Mouse (Mus musculus): ENCODE results near the gene Vwa1. TPM values are rescaled to one million over a fixed set of nuclear protein-coding genes. Genes with fewer than 3 reads are reported as not detected.

Vwa1 gene
- total RNA-seq, 1 experiment from 2014 or later = 0.30 TPM

GRCm38 (mm10) chr4:155785246-155785645 lies 10.7 kb upstream of the Vwa1 start:
- ATAC-seq (replicated peaks in 1 of 2; ENCODE audit: insufficient read depth in 1 of 2, low FRiP score in 2 of 2, low TSS enrichment in 1 of 2, low read depth in 1 of 2, poor library complexity in 2 of 2, severe bottlenecking in 2 of 2) = no peak

GRCm38 (mm10) chr4:155784081-155784701 lies 9.7 kb upstream of the Vwa1 start:
- ATAC-seq (replicated peaks in 1 of 2; ENCODE audit: insufficient read depth in 1 of 2, low FRiP score in 2 of 2, low TSS enrichment in 1 of 2, low read depth in 1 of 2, poor library complexity in 2 of 2, severe bottlenecking in 2 of 2) = peak; percentile 64 to 85

- no peak for ATAC-seq (replicated peaks in 1 of 2; ENCODE audit: insufficient read depth in 1 of 2, low FRiP score in 2 of 2, low TSS enrichment in 1 of 2, low read depth in 1 of 2, poor library complexity in 2 of 2, severe bottlenecking in 2 of 2)
These were observed 9.1 kb upstream of the Vwa1 start for GRCm38 (mm10) chr4:155783486-155784080.

GRCm38 (mm10) chr4:155780895-155781294 lies 6.4 kb upstream of the Vwa1 start:
- no peak for ATAC-seq (replicated peaks in 1 of 2; ENCODE audit: insufficient read depth in 1 of 2, low FRiP score in 2 of 2, low TSS enrichment in 1 of 2, low read depth in 1 of 2, poor library complexity in 2 of 2, severe bottlenecking in 2 of 2)

GRCm38 (mm10) chr4:155779498-155779897 lies 5.0 kb upstream of the Vwa1 start:
- no peak for ATAC-seq (replicated peaks in 1 of 2; ENCODE audit: insufficient read depth in 1 of 2, low FRiP score in 2 of 2, low TSS enrichment in 1 of 2, low read depth in 1 of 2, poor library complexity in 2 of 2, severe bottlenecking in 2 of 2)

- ATAC-seq (replicated peaks in 1 of 2; ENCODE audit: insufficient read depth in 1 of 2, low FRiP score in 2 of 2, low TSS enrichment in 1 of 2, low read depth in 1 of 2, poor library complexity in 2 of 2, severe bottlenecking in 2 of 2) = no peak
These were observed 3.3 kb upstream of the Vwa1 start for GRCm38 (mm10) chr4:155777816-155778215.

- ATAC-seq (replicated peaks in 1 of 2; ENCODE audit: insufficient read depth in 1 of 2, low FRiP score in 2 of 2, low TSS enrichment in 1 of 2, low read depth in 1 of 2, poor library complexity in 2 of 2, severe bottlenecking in 2 of 2) = no peak
These were observed 2.3 kb upstream of the Vwa1 start for GRCm38 (mm10) chr4:155776704-155777335.

- no peak for ATAC-seq (replicated peaks in 1 of 2; ENCODE audit: insufficient read depth in 1 of 2, low FRiP score in 2 of 2, low TSS enrichment in 1 of 2, low read depth in 1 of 2, poor library complexity in 2 of 2, severe bottlenecking in 2 of 2)
These were observed 1.4 kb upstream of the Vwa1 start for GRCm38 (mm10) chr4:155775855-155776254.

GRCm38 (mm10) chr4:155774971-155775740 lies 658 bp upstream of the Vwa1 start:
- peak; percentile 22 to 38; a peak in 1 of 4 replicates for ATAC-seq (replicated peaks in 1 of 2; ENCODE audit: insufficient read depth in 1 of 2, low FRiP score in 2 of 2, low TSS enrichment in 1 of 2, low read depth in 1 of 2, poor library complexity in 2 of 2, severe bottlenecking in 2 of 2)

GRCm38 (mm10) chr4:155773335-155774078 lies 991 bp downstream of the Vwa1 start:
- ATAC-seq (replicated peaks in 1 of 2; ENCODE audit: insufficient read depth in 1 of 2, low FRiP score in 2 of 2, low TSS enrichment in 1 of 2, low read depth in 1 of 2, poor library complexity in 2 of 2, severe bottlenecking in 2 of 2) = no peak

GRCm38 (mm10) chr4:155772786-155773185 lies 1.7 kb downstream of the Vwa1 start:
- no peak for ATAC-seq (replicated peaks in 1 of 2; ENCODE audit: insufficient read depth in 1 of 2, low FRiP score in 2 of 2, low TSS enrichment in 1 of 2, low read depth in 1 of 2, poor library complexity in 2 of 2, severe bottlenecking in 2 of 2)

- no peak for ATAC-seq (replicated peaks in 1 of 2; ENCODE audit: insufficient read depth in 1 of 2, low FRiP score in 2 of 2, low TSS enrichment in 1 of 2, low read depth in 1 of 2, poor library complexity in 2 of 2, severe bottlenecking in 2 of 2)
These were observed 2.8 kb downstream of the Vwa1 start for GRCm38 (mm10) chr4:155771706-155772105.

GRCm38 (mm10) chr4:155770626-155771025 lies 3.9 kb downstream of the Vwa1 start:
- ATAC-seq (replicated peaks in 1 of 2; ENCODE audit: insufficient read depth in 1 of 2, low FRiP score in 2 of 2, low TSS enrichment in 1 of 2, low read depth in 1 of 2, poor library complexity in 2 of 2, severe bottlenecking in 2 of 2) = no peak

- ATAC-seq (replicated peaks in 1 of 2; ENCODE audit: insufficient read depth in 1 of 2, low FRiP score in 2 of 2, low TSS enrichment in 1 of 2, low read depth in 1 of 2, poor library complexity in 2 of 2, severe bottlenecking in 2 of 2) = peak; percentile 78
These were observed 4.5 kb downstream of the Vwa1 start for GRCm38 (mm10) chr4:155769880-155770512.

- no peak for ATAC-seq (replicated peaks in 1 of 2; ENCODE audit: insufficient read depth in 1 of 2, low FRiP score in 2 of 2, low TSS enrichment in 1 of 2, low read depth in 1 of 2, poor library complexity in 2 of 2, severe bottlenecking in 2 of 2)
These were observed 5.0 kb downstream of the Vwa1 start for GRCm38 (mm10) chr4:155769496-155769879.

- no peak for ATAC-seq (replicated peaks in 1 of 2; ENCODE audit: insufficient read depth in 1 of 2, low FRiP score in 2 of 2, low TSS enrichment in 1 of 2, low read depth in 1 of 2, poor library complexity in 2 of 2, severe bottlenecking in 2 of 2)
These were observed 12.1 kb downstream of the Vwa1 start for GRCm38 (mm10) chr4:155762357-155762756.

Data from hematopoietic stem cell, adult 5-6 weeks (primary cell).